Mouse (Mus musculus) heart, adult 2 months (tissue): ENCODE results near the gene Tbc1d22a. TPM values are rescaled to one million over a fixed set of nuclear protein-coding genes. Genes with fewer than 3 reads are reported as not detected.

Experiments
- DNase-seq, 2 experiments: peaks; one replicate each; pipeline ENCODE4 v3.0.0; 2021
- H3K27ac ChIP-seq: fragments of 200-600 bp; 2 replicates; pipeline ENCODE4 v1.8.1; 2022
- H3K27me3 ChIP-seq: fragments of 200-500 bp; 2 replicates; pipeline ENCODE4 v1.6.1; 2012; ENCODE audit warnings: mild to moderate bottlenecking, low read length, inconsistent platforms, mixed read lengths; ENCODE audit not compliant: control insufficient read depth, insufficient read depth
- H3K36me3 ChIP-seq: fragments of 200-500 bp; 2 replicates; pipeline ENCODE4 v1.6.1; 2012; ENCODE audit warnings: low read length, inconsistent platforms; ENCODE audit not compliant: control insufficient read depth, insufficient read depth
- H3K4me1 ChIP-seq: fragments of 200-500 bp; 2 replicates; pipeline ENCODE4 v1.6.1; 2011; ENCODE audit warnings: low read length; ENCODE audit not compliant: control insufficient read depth, insufficient read depth
- H3K4me3 ChIP-seq: fragments of 200-600 bp; 2 replicates; pipeline ENCODE4 v1.8.1; 2022
- H3K79me2 ChIP-seq: fragments of 200-500 bp; replicated peaks from 2 replicates; pipeline ENCODE4 v1.6.1; 2012; ENCODE audit warnings: mild to moderate bottlenecking, inconsistent platforms, low read length, moderate library complexity, mixed read lengths; ENCODE audit not compliant: control insufficient read depth, insufficient read depth
- H3K9ac ChIP-seq: fragments of 200-500 bp; 2 replicates; pipeline ENCODE4 v1.6.1; 2012; ENCODE audit warnings: low read depth, mild to moderate bottlenecking, control low read depth, inconsistent platforms, low read length, mixed read lengths
- CTCF ChIP-seq: fragments of 200-600 bp; IDR thresholded peaks from 2 replicates; pipeline ENCODE4 v1.8.1; 2022; ENCODE audit warnings: antibody characterized with exemption, mild to moderate bottlenecking, moderate library complexity
- EP300 ChIP-seq: fragments of 200-500 bp; IDR thresholded peaks from 2 replicates; pipeline ENCODE4 v1.6.1; 2011; ENCODE audit warnings: low read depth, low read length, control low read depth; ENCODE audit not compliant: insufficient read depth
- POLR2A ChIP-seq: fragments of 200-500 bp; IDR thresholded peaks from 2 replicates; pipeline ENCODE4 v1.6.1; 2011; ENCODE audit warnings: mild to moderate bottlenecking, low read depth, low read length, control low read depth; ENCODE audit not compliant: insufficient read depth
- WGBS: fragments of 180-500 bp; shearing (Covaris S2); methylation state at CpG from one replicate; pipeline ENCODE4 v1.1.7; 2018; 5-methylcytosine and 5-hydroxymethylcytosine counted together
- intact Hi-C: fragments of 180-260 bp; cut with DNase I; formaldehyde crosslinking; loops from one replicate; pipeline ENCODE4 v1.15.1; 2025
- polyA plus RNA-seq: library from polyadenylated mRNA; depleted of rRNA; stranded (reverse); fragments of >200 nt; gene quantifications from 2 replicates; pipeline ENCODE4 v1.2.3, GENCODE M21; 2012
- total RNA-seq, 2 experiments: library from RNA; stranded (reverse); gene quantifications; 2 replicates each; pipeline ENCODE4 v1.2.3; 2021

The Tbc1d22a gene
- total and polyA plus RNA-seq, 3 experiments = 21.8 to 25.6 (median 23.2) TPM

DNA sequence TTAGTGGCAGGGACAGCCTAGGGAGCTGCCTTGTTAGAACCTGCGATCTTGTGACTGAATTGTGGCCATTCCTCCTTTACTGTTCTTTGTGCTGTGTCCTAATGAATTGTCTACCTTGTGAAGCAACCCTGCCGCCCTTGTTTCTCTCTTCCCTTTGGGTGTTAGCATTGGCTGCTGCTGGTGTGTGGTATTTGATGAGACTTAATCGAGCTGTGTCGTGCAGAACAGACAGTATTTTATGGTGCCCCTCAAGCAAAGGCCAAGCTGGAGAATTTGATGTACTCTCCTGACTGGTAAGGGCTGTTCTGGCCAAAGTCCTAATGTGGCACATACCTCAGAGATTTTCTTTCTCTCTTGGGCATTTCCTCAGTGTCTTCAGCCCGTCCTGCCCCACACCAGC is 12.0 kb downstream of the Tbc1d22a start:
- no peak for DNase-seq
- WGBS = 93% methylated on average over 5 of the region's 5 CpGs
- intact Hi-C loops = no loop called here
- Histone ChIP-seq H3K4me3 (no peak overlapping the region), H3K4me1 (peaks cover 7% of the 10 kb centered on the region), H3K27ac (no peak overlapping the region), H3K27me3 (no peaks in the 10 kb centered on the region), H3K9ac (no peak overlapping the region), H3K79me2 (peaks cover 1% of the 10 kb centered on the region; the same call in 1 of the 2 replicates), H3K36me3 (no peaks in the 10 kb centered on the region)
- TF ChIP-seq POLR2A = no peak
- TF ChIP-seq EP300 = no peak
- TF ChIP-seq CTCF = no peak

DNA sequence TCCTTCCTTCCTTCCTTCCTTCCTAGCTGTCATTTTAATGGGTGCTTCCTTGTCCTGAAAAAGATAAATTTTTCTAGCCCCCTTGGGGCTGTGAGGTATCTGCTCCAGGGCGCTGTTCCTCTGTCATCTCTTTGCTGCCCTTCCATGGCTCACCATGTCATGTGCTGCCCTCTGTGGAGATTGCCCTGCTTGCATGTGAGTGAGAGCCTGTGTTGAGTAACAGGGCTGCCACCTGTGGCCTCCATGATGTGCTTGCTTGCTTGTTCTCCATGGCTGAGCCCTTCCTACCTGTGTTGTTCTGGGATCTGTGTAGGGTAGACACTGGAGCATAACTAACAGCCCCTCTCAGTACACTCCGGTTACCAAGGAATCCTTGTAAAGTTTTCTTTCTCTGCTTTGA is 12.7 kb downstream of the Tbc1d22a start:
- no peak overlapping the region for H3K27ac ChIP-seq
- H3K79me2 ChIP-seq = peaks cover 1% of the 10 kb centered on the region; the same call in 1 of the 2 replicates
- no peak for DNase-seq
- intact Hi-C loops = no loop called here
- H3K27me3 ChIP-seq = no peaks in the 10 kb centered on the region
- no peak overlapping the region for H3K4me3 ChIP-seq
- 86% methylated on average over 2 of the region's 2 CpGs for WGBS
- H3K9ac ChIP-seq = no peak overlapping the region
- no peaks in the 10 kb centered on the region for H3K36me3 ChIP-seq
- H3K4me1 ChIP-seq = peaks cover 7% of the 10 kb centered on the region
- TF ChIP-seq POLR2A = no peak
- TF ChIP-seq EP300 = no peak
- no peak for TF ChIP-seq CTCF

GRCm38 (mm10) chr15:86228186-86228585 is 13.9 kb downstream of the Tbc1d22a start:
- H3K27ac ChIP-seq = no peak overlapping the region; the same call in 1 of the 2 replicates
- peak in 1 of 2 experiments; percentile 53 for DNase-seq
- H3K36me3 ChIP-seq = no peaks in the 10 kb centered on the region
- TF ChIP-seq POLR2A (0 out of 2 replicates have a peak, but pooled peaks have one; percentile 18), EP300 (peak; percentile 78), CTCF (peak; percentile 91)
- peaks cover 10% of the 10 kb centered on the region for H3K4me1 ChIP-seq
- H3K9ac ChIP-seq = no peak overlapping the region
- 32% methylated on average over 3 of the region's 3 CpGs for WGBS
- no peak overlapping the region for H3K4me3 ChIP-seq
- intact Hi-C loops = loop anchor here (2.0 kb wide), 3 partner anchors 13 to 59 kb away; partner anchors contain the start of gene Tbc1d22a
- H3K27me3 ChIP-seq = no peaks in the 10 kb centered on the region
- peaks cover 1% of the 10 kb centered on the region; the same call in 1 of the 2 replicates for H3K79me2 ChIP-seq

DNA sequence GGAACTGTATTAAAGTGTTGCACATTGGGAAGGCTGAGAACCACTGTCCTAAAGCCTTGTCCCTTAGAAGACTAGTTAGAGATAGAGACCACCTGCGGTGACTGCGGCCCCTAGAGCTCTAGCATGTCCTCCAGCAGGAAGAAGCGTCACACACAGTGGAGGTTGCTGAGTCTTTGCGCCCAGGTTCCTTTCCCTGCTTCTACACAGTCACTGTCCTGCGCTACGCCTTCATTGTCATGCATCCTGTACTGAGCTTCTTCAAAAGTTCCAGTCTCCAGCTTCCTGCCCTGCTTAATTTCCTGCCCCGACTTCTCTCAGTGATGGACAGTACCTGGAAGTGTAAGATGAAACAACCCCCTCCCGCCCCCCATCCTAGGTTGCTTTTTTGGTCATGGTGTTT is 14.8 kb downstream of the Tbc1d22a start:
- intact Hi-C loops = loop anchor here (2.0 kb wide), 3 partner anchors 14 to 60 kb away; partner anchors contain the start of gene Tbc1d22a
- no peak for TF ChIP-seq CTCF
- no peak for TF ChIP-seq POLR2A
- TF ChIP-seq EP300 = no peak
- Histone ChIP-seq H3K79me2 (peaks cover 1% of the 10 kb centered on the region; the same call in 1 of the 2 replicates), H3K27me3 (no peaks in the 10 kb centered on the region), H3K4me3 (no peak overlapping the region), H3K36me3 (no peaks in the 10 kb centered on the region), H3K27ac (peak overlapping the region; percentile 38), H3K9ac (no peak overlapping the region), H3K4me1 (peaks cover 10% of the 10 kb centered on the region)
- DNase-seq = no peak
- WGBS = 59% methylated on average over 8 of the region's 8 CpGs

DNA sequence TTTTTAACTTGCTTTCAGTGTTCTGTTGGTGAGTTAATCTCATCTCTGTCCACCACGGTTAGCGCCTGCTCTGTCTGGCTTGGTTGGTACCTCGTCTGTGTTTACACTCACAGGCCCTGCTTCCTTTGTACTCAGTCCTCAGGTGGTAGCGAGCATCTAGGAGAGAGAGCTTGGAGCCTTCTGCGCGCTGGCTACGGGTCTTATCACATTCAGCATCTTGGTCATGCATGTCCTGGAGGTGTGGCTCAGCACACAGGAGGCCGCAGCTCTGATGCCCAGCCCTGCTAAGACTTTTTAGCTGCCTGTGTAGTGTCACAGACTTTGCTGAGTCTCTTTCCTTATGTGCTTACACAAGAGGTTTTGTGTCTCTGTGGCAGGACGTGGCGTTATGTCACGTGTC is 15.4 kb downstream of the Tbc1d22a start:
- no peak overlapping the region; the same call in 1 of the 2 replicates for H3K27ac ChIP-seq
- no peak for TF ChIP-seq POLR2A
- no peak for TF ChIP-seq CTCF
- no peak for TF ChIP-seq EP300
- H3K36me3 ChIP-seq = no peaks in the 10 kb centered on the region
- no peaks in the 10 kb centered on the region for H3K27me3 ChIP-seq
- H3K4me1 ChIP-seq = peaks cover 11% of the 10 kb centered on the region
- peaks cover 1% of the 10 kb centered on the region; the same call in 1 of the 2 replicates for H3K79me2 ChIP-seq
- no peak for DNase-seq
- no peak overlapping the region for H3K9ac ChIP-seq
- intact Hi-C loops = loop anchor here (2.0 kb wide), 3 partner anchors 15 to 61 kb away; partner anchors contain the start of gene Tbc1d22a
- no peak overlapping the region for H3K4me3 ChIP-seq
- 68% methylated on average over 11 of the region's 11 CpGs for WGBS

DNA sequence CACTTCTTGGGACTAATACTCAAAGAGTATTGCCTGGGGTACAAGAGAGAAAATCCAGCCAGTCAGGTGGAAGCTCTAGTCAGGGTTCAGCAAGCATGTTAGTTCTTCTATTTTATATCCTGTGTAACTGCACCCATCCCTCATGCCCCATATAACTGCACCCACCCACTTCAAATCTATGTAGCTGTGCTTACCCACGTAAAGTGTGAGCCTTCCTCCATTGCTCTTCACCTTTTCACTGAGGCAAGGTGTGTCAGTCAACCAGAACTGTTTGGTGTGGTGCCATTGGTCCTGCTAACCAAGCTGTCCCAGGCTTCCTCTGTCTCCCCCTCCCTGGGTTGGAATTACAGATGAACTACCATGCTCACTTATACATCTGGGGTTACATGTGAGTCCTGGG is 16.9 kb downstream of the Tbc1d22a start:
- 88% methylated on average over 1 of the region's 1 CpGs for WGBS
- intact Hi-C loops = no loop called here

More for the DNA sequence above, 16.9 kb downstream of the Tbc1d22a start:
- H3K4me1 ChIP-seq = peaks cover 13% of the 10 kb centered on the region
- no peak overlapping the region for H3K9ac ChIP-seq
- H3K79me2 ChIP-seq = peaks cover 1% of the 10 kb centered on the region; the same call in 1 of the 2 replicates
- H3K4me3 ChIP-seq = no peak overlapping the region
- H3K27ac ChIP-seq = no peak overlapping the region
- no peak for TF ChIP-seq EP300
- TF ChIP-seq CTCF = no peak
- no peak for TF ChIP-seq POLR2A
- no peaks in the 10 kb centered on the region for H3K27me3 ChIP-seq
- no peaks in the 10 kb centered on the region for H3K36me3 ChIP-seq
- no peak for DNase-seq
